Comparison of ENCODE assay signal across 9 mouse cellular contexts in genomic region chr15:98790761-98791160, GRCm38 (mm10). TPM values are rescaled to one million over a fixed set of nuclear protein-coding genes. Genes with fewer than 3 reads are reported as not detected.
DNase-seq lines count a peak whose midpoint lies in the region; ATAC-seq and TF ChIP-seq lines count a peak whose summit lies in the region.
"Had no signal": no experiment of that assay in that cellular context is flagged by ENCODE, and none has a peak within 500 bp of the region (broad histone marks: within the 10 kb centered on the region; RNA-seq: fewer than 3 reads in every experiment).

No protein-coding gene starts in this region.

- no peak for TF ChIP-seq CTCF in lung, adult 2 months (IDR thresholded peaks at IDR 0.05; ENCODE audit: insufficient read depth, low read length)

- no peaks in the 10 kb centered on the region for H3K9me3 ChIP-seq in intestine, embryonic 15.5 days
- H3K9me3 ChIP-seq in neural tube, embryonic 15.5 days (replicated peaks) = no peaks in the 10 kb centered on the region

- H3K27me3 ChIP-seq in intestine, embryonic 15.5 days (replicated peaks) = peaks cover 90% of the 10 kb centered on the region
- H3K27me3 ChIP-seq in neural tube, embryonic 15.5 days (replicated peaks) = peaks cover 91% of the 10 kb centered on the region

- no peak for TF ChIP-seq POLR2A in lung, adult 2 months (IDR thresholded peaks at IDR 0.05; ENCODE audit: borderline replicate concordance, extremely low read depth, low read depth, low read length)

- WGBS in lung, adult 2 months = 1% methylated on average over 23 of the region's 23 CpGs
- WGBS in intestine, embryonic 15.5 days = under 1% methylated on average over 23 of the region's 23 CpGs
- under 1% methylated on average over 23 of the region's 23 CpGs for WGBS in neural tube, embryonic 15.5 days

- ATAC-seq in CD4-positive, CD25-positive, alpha-beta regulatory T cell, adult 4 months = no peak
- no peak for ATAC-seq in intestine, embryonic 15.5 days
- no peak for ATAC-seq in neural tube, embryonic 15.5 days (ENCODE audit: low FRiP score)

- peak; percentile 34 for DNase-seq in CD4-positive, CD25-positive, alpha-beta regulatory T cell, adult 2 months (ENCODE audit: low read depth, low spot score)
- no peak for DNase-seq in lung, adult 2 months
- no peak for DNase-seq in lung, postnatal 4 days
- no peak for DNase-seq in right cerebral cortex, postnatal 14 days
- DNase-seq in adrenal gland, postnatal 10 days = no peak

- no peaks in the 10 kb centered on the region for H3K36me3 ChIP-seq in intestine, embryonic 15.5 days
- no peaks in the 10 kb centered on the region for H3K36me3 ChIP-seq in neural tube, embryonic 15.5 days

- H3K9ac ChIP-seq in intestine, embryonic 15.5 days = no peak overlapping the region
- 0 out of 2 replicates have a peak overlapping the region, but pooled peaks have one; percentile 18 for H3K9ac ChIP-seq in neural tube, embryonic 15.5 days (replicated peaks)

- H3K4me1 ChIP-seq in lung, adult 2 months (ENCODE audit: control insufficient read depth, insufficient read depth, low read length) = peaks cover 13% of the 10 kb centered on the region; the same call in 1 of the 2 replicates
- peaks cover 37% of the 10 kb centered on the region for H3K4me1 ChIP-seq in intestine, embryonic 15.5 days (replicated peaks)
- peaks cover 38% of the 10 kb centered on the region for H3K4me1 ChIP-seq in neural tube, embryonic 15.5 days

- H3K4me3 ChIP-seq in lung, adult 2 months (replicated peaks; ENCODE audit: extremely low read depth, low read depth, low read length) = peak overlapping the region; percentile 9
- peak overlapping the region; percentile 28 for H3K4me3 ChIP-seq in intestine, embryonic 15.5 days (replicated peaks)
- H3K4me3 ChIP-seq in neural tube, embryonic 15.5 days (replicated peaks) = peak overlapping the region; percentile 25

- H3K27ac ChIP-seq in intestine, embryonic 15.5 days = no peak overlapping the region
- no peak overlapping the region for H3K27ac ChIP-seq in neural tube, embryonic 15.5 days (replicated peaks)

- H3K4me2 ChIP-seq in intestine, embryonic 15.5 days (replicated peaks) = peak overlapping the region; percentile 54
- peak overlapping the region; percentile 44 for H3K4me2 ChIP-seq in neural tube, embryonic 15.5 days

RNA-seq across cellular contexts. Expression of gene Wnt1, which starts 1.1 kb away (rescaled TPM):
- not detected for polyA plus RNA-seq in CD4-positive, CD25-positive, alpha-beta regulatory T cell, adult 4 months (2017; shearing (Covaris generic))
- polyA plus RNA-seq in lung, adult 2 months (2012; rRNA removed) = not detected in 2 replicates
- not detected in 2 replicates for polyA plus RNA-seq in intestine, embryonic 15.5 days (2015; fragmentation: Nextera tagmentation; extraction: Ambion mirVana)
- 1.0 and 2.0 TPM in 2 replicates for polyA plus RNA-seq in neural tube, embryonic 15.5 days (2015; fragmentation: Nextera tagmentation; extraction: Ambion mirVana)
- total RNA-seq in adrenal gland, postnatal 10 days (2021) = under 1 TPM in 1 of 2 experiments, not detected in 1; 0.12 TPM
- polyA plus RNA-seq: large intestine, adult 2 months had no signal

RNA-seq across cellular contexts. Expression of gene Wnt10b, which starts 12.8 kb away (rescaled TPM):
- not detected for polyA plus RNA-seq in CD4-positive, CD25-positive, alpha-beta regulatory T cell, adult 4 months (2017; shearing (Covaris generic))
- 21.8 and 37.4 TPM in 2 replicates for polyA plus RNA-seq in lung, adult 2 months (2012; rRNA removed)
- polyA plus RNA-seq in intestine, embryonic 15.5 days (2015; fragmentation: Nextera tagmentation; extraction: Ambion mirVana) = not detected in 2 replicates
- 0.08 and 0.72 TPM in 2 replicates for polyA plus RNA-seq in neural tube, embryonic 15.5 days (2015; fragmentation: Nextera tagmentation; extraction: Ambion mirVana)
- 1 to 10 TPM in 1 of 2 experiments, under 1 TPM in 1; 0.96 to 1.1 TPM for total RNA-seq in adrenal gland, postnatal 10 days (2021)

RNA-seq across cellular contexts. Expression of gene Ddn, which starts 18.5 kb away (rescaled TPM):
- polyA plus RNA-seq in CD4-positive, CD25-positive, alpha-beta regulatory T cell, adult 4 months (2017; shearing (Covaris generic)) = not detected
- 0.21 and 0.31 TPM in 2 replicates for polyA plus RNA-seq in lung, adult 2 months (2012; rRNA removed)
- not detected in 2 replicates for polyA plus RNA-seq in intestine, embryonic 15.5 days (2015; fragmentation: Nextera tagmentation; extraction: Ambion mirVana)
- 0.18 and 0.36 TPM in 2 replicates for polyA plus RNA-seq in neural tube, embryonic 15.5 days (2015; fragmentation: Nextera tagmentation; extraction: Ambion mirVana)
- under 1 TPM; 0.09 to 0.21 TPM for total RNA-seq in adrenal gland, postnatal 10 days (2021)

RNA-seq across cellular contexts. Expression of gene Arf3, which starts 27.7 kb away (rescaled TPM):
- 10 to 100 TPM; 33.0 to 35.3 TPM for polyA plus RNA-seq in CD4-positive, CD25-positive, alpha-beta regulatory T cell, adult 4 months (2017; shearing (Covaris generic))
- 110 and 166 TPM in 2 replicates for polyA plus RNA-seq in lung, adult 2 months (2012; rRNA removed)
- polyA plus RNA-seq in intestine, embryonic 15.5 days (2015; fragmentation: Nextera tagmentation; extraction: Ambion mirVana) = 39.8 and 43.6 TPM in 2 replicates
- polyA plus RNA-seq in neural tube, embryonic 15.5 days (2015; fragmentation: Nextera tagmentation; extraction: Ambion mirVana) = 97.8 TPM in 2 replicates
- 10 to 100 TPM; 92.4 to 94.7 TPM for total RNA-seq in adrenal gland, postnatal 10 days (2021)

RNA-seq across cellular contexts. Expression of gene Prkag1, which starts 40.6 kb away (rescaled TPM):
- 100 to 1,000 TPM; 126 to 187 TPM for polyA plus RNA-seq in CD4-positive, CD25-positive, alpha-beta regulatory T cell, adult 4 months (2017; shearing (Covaris generic))
- 51.0 and 62.8 TPM in 2 replicates for polyA plus RNA-seq in lung, adult 2 months (2012; rRNA removed)
- 88.3 and 89.0 TPM in 2 replicates for polyA plus RNA-seq in intestine, embryonic 15.5 days (2015; fragmentation: Nextera tagmentation; extraction: Ambion mirVana)
- 66.4 and 72.9 TPM in 2 replicates for polyA plus RNA-seq in neural tube, embryonic 15.5 days (2015; fragmentation: Nextera tagmentation; extraction: Ambion mirVana)
- 10 to 100 TPM; 65.7 to 71.5 TPM for total RNA-seq in adrenal gland, postnatal 10 days (2021)

Comparison
In these comparisons a context has a peak if more than half of its experiments do, and no peak if none do; other contexts are left out.
1. RNA of gene Wnt10b, which starts 12.8 kb away (polyA plus RNA-seq): 21.8 to 37.4 TPM in lung, adult 2 months; not detected in CD4-positive, CD25-positive, alpha-beta regulatory T cell, adult 4 months, 0.08 to 0.72 TPM in neural tube, embryonic 15.5 days and not detected in intestine, embryonic 15.5 days; every median in the first group is over 10 times any median in the second.
2. Peak in every context shown above with its lines, with median percentiles within 50 percentile points of each other: H3K4me3 ChIP-seq.